ENCODE assay signal across 12 mouse cellular contexts in the genomic region with DNA sequence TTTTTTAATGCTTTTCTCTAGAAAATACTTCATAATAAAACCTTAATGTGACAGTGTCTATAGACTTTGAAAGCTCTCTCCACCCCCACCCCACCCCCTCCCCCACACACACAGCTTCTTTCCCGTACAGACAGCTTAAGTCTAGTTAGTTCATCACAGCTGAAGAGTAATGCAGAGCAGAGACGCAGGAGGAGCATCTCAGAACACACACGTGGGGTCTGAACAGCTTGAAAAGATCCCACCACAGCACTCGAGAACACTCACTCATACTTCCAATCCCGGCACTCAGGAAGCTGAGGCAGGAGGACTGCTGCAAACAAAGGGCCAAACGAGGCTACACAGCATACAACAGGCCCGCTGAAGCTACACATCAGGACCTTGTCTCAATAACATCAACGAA. TPM values are rescaled to one million over a fixed set of nuclear protein-coding genes. Genes with fewer than 3 reads are reported as not detected.
DNase-seq lines count a peak whose midpoint lies in the region; ATAC-seq lines count a peak whose summit lies in the region.
"Had no signal": no experiment of that assay in that cellular context is flagged by ENCODE, and none has a peak within 500 bp of the region (broad histone marks: within the 10 kb centered on the region; RNA-seq: fewer than 3 reads in every experiment).

No protein-coding gene starts in this region.

- H3K4me1 ChIP-seq in heart, embryonic 11.5 days (ENCODE audit: control insufficient read depth, insufficient read depth, low read length), result peaks cover 19% of the 10 kb centered on the region
- 0 out of 2 replicates have a peak, but pooled peaks cover 7% of the 10 kb centered on the region for H3K4me1 ChIP-seq in neural tube, embryonic 11.5 days (ENCODE audit: control insufficient read depth, insufficient read depth, low read length)
- H3K4me1 ChIP-seq in midbrain, embryonic 11.5 days (ENCODE audit: control insufficient read depth, insufficient read depth, low read length), result peaks cover 11% of the 10 kb centered on the region

- H3K9ac ChIP-seq in heart, embryonic 11.5 days (ENCODE audit: low read depth, low read length), result peak overlapping the region; percentile 46; the same call in 1 of the 2 replicates
- no peak overlapping the region for H3K9ac ChIP-seq in neural tube, embryonic 11.5 days (ENCODE audit: low read length)
- no peak overlapping the region for H3K9ac ChIP-seq in midbrain, embryonic 11.5 days (ENCODE audit: low read length)
- H3K9ac ChIP-seq: liver, embryonic 14.5 days had no signal

- no peak overlapping the region for H3K4me3 ChIP-seq in heart, embryonic 11.5 days (ENCODE audit: low read depth, low read length)
- H3K4me3 ChIP-seq in neural tube, embryonic 11.5 days (ENCODE audit: low read depth, low read length), result no peak overlapping the region
- no peak overlapping the region for H3K4me3 ChIP-seq in midbrain, embryonic 11.5 days (ENCODE audit: low read depth, low read length)
- H3K4me3 ChIP-seq: erythroblast, embryonic 14.5 days had no signal

- DNase-seq in heart, postnatal 4 days, result no peak
- no peak for DNase-seq in neural tube, embryonic 11.5 days (ENCODE audit: low spot score)
- no peak for DNase-seq in neural tube, embryonic 10.5 days (ENCODE audit: extremely low spot score, low spot score)
- DNase-seq in midbrain, embryonic 11.5 days (ENCODE audit: low spot score, missing footprints), result no peak
- DNase-seq in right cerebral cortex, adult 18-20 months, result no peak
- DNase-seq in left cerebral cortex, adult 9 months (ENCODE audit: low spot score in 2 of 2), result no peak
- DNase-seq: heart, postnatal 36 days had no signal

- H3K4me2 ChIP-seq in heart, embryonic 11.5 days, result no peak overlapping the region
- H3K4me2 ChIP-seq in neural tube, embryonic 11.5 days (ENCODE audit: low read depth), result no peak overlapping the region
- no peak overlapping the region for H3K4me2 ChIP-seq in midbrain, embryonic 11.5 days

- 74% methylated on average over 8 of the region's 8 CpGs for WGBS in heart, embryonic 11.5 days (ENCODE audit: insufficient replicate concordance)
- 85% methylated on average over 8 of the region's 8 CpGs for WGBS in neural tube, embryonic 11.5 days
- 84% methylated on average over 8 of the region's 8 CpGs for WGBS in midbrain, embryonic 11.5 days

- ATAC-seq in heart, embryonic 11.5 days (replicated peaks; ENCODE audit: insufficient number of reproducible peaks, low FRiP score, low TSS enrichment), result no peak
- ATAC-seq in neural tube, embryonic 11.5 days (ENCODE audit: insufficient read depth, low FRiP score, low TSS enrichment), result no peak
- peak; percentile 3; the same call in 1 of the 2 replicates for ATAC-seq in midbrain, embryonic 11.5 days (ENCODE audit: low FRiP score)
- ATAC-seq in cerebellum, adult (ENCODE audit: insufficient number of reproducible peaks, low FRiP score, low TSS enrichment), result no peak
- ATAC-seq: Patski had no signal

- no peaks in the 10 kb centered on the region for H3K27me3 ChIP-seq in heart, embryonic 11.5 days (ENCODE audit: control insufficient read depth, insufficient read depth, low read length)
- H3K27me3 ChIP-seq in neural tube, embryonic 11.5 days (ENCODE audit: control insufficient read depth, insufficient read depth, low read length), result no peaks in the 10 kb centered on the region
- H3K27me3 ChIP-seq in midbrain, embryonic 11.5 days (ENCODE audit: control insufficient read depth, insufficient read depth, low read length), result no peaks in the 10 kb centered on the region
- H3K27me3 ChIP-seq: Patski had no signal

- H3K9me3 ChIP-seq in heart, embryonic 11.5 days (replicated peaks; ENCODE audit: control insufficient read depth, low read length), result no peaks in the 10 kb centered on the region
- no peaks in the 10 kb centered on the region for H3K9me3 ChIP-seq in neural tube, embryonic 11.5 days (ENCODE audit: control insufficient read depth, low read length)
- no peaks in the 10 kb centered on the region for H3K9me3 ChIP-seq in midbrain, embryonic 11.5 days (ENCODE audit: control insufficient read depth, low read length)

- no peak overlapping the region for H3K27ac ChIP-seq in heart, embryonic 11.5 days (ENCODE audit: low read depth, low read length)
- peak overlapping the region; percentile 15; the same call in 1 of the 2 replicates for H3K27ac ChIP-seq in neural tube, embryonic 11.5 days (ENCODE audit: low read depth, low read length)
- no peak overlapping the region for H3K27ac ChIP-seq in midbrain, embryonic 11.5 days (ENCODE audit: low read depth, low read length)
- H3K27ac ChIP-seq: liver, embryonic 14.5 days had no signal

- no peaks in the 10 kb centered on the region for H3K36me3 ChIP-seq in heart, embryonic 11.5 days (ENCODE audit: control insufficient read depth, insufficient read depth, low read length)
- no peaks in the 10 kb centered on the region for H3K36me3 ChIP-seq in neural tube, embryonic 11.5 days (ENCODE audit: control insufficient read depth, insufficient read depth, low read length)
- H3K36me3 ChIP-seq in midbrain, embryonic 11.5 days (ENCODE audit: control insufficient read depth, insufficient read depth, low read length), result no peaks in the 10 kb centered on the region

RNA-seq across cellular contexts. Expression of a gene that starts 31.1 kb away (rescaled TPM):
- polyA plus RNA-seq in heart, embryonic 11.5 days (2014; fragmentation: Nextera tagmentation; extraction: Ambion mirVana), result 25.2 and 29.4 TPM in 2 replicates
- 10 to 100 TPM; 36.4 to 39.5 TPM for total RNA-seq in heart, postnatal 4 days (2021)
- polyA plus RNA-seq in neural tube, embryonic 11.5 days (2014; fragmentation: Nextera tagmentation; extraction: Ambion mirVana), result 27.5 and 29.8 TPM in 2 replicates
- polyA plus RNA-seq in midbrain, embryonic 11.5 days (2014; fragmentation: Nextera tagmentation; extraction: Ambion mirVana), result 35.1 and 35.7 TPM in 2 replicates
